Comparison of ENCODE assay signal across 16 mouse cellular contexts in genomic region chr2:30299525-30299924, GRCm38 (mm10). TPM values are rescaled to one million over a fixed set of nuclear protein-coding genes. Genes with fewer than 3 reads are reported as not detected.
DNase-seq lines count a peak whose midpoint lies in the region; ATAC-seq and TF ChIP-seq lines count a peak whose summit lies in the region.
"Had no signal": no experiment of that assay in that cellular context is flagged by ENCODE, and none has a peak within 500 bp of the region (broad histone marks: within the 10 kb centered on the region; RNA-seq: fewer than 3 reads in every experiment).

No protein-coding gene starts in this region.

- H3K4me2 ChIP-seq in hindbrain, postnatal 0 days (ENCODE audit: low read depth, low read length) = no peak overlapping the region
- H3K4me2 ChIP-seq in lung, embryonic 14.5 days = no peak overlapping the region
- H3K4me2 ChIP-seq: forebrain, embryonic 13.5 days; hindbrain, embryonic 12.5 days; liver, embryonic 11.5 days had no signal

- H3K9ac ChIP-seq in hindbrain, postnatal 0 days (replicated peaks; ENCODE audit: low read length) = no peak overlapping the region
- no peak overlapping the region for H3K9ac ChIP-seq in lung, embryonic 14.5 days
- H3K9ac ChIP-seq: forebrain, embryonic 13.5 days; hindbrain, embryonic 12.5 days had no signal

- H3K27ac ChIP-seq in hindbrain, postnatal 0 days = no peak overlapping the region
- no peak overlapping the region for H3K27ac ChIP-seq in hindbrain, embryonic 10.5 days
- no peak overlapping the region for H3K27ac ChIP-seq in lung, embryonic 14.5 days (ENCODE audit: low read depth)
- H3K27ac ChIP-seq: forebrain, embryonic 13.5 days; heart, embryonic 10.5 days; hindbrain, embryonic 12.5 days had no signal

- H3K36me3 ChIP-seq in hindbrain, postnatal 0 days (ENCODE audit: insufficient read depth, low read length) = peaks cover 52% of the 10 kb centered on the region
- peaks cover 95% of the 10 kb centered on the region for H3K36me3 ChIP-seq in hindbrain, embryonic 10.5 days
- H3K36me3 ChIP-seq in lung, embryonic 14.5 days (ENCODE audit: insufficient read depth) = peaks cover 68% of the 10 kb centered on the region

- H3K4me3 ChIP-seq in hindbrain, postnatal 0 days (ENCODE audit: low read length) = no peak overlapping the region
- no peak overlapping the region for H3K4me3 ChIP-seq in hindbrain, embryonic 10.5 days
- no peak overlapping the region for H3K4me3 ChIP-seq in lung, embryonic 14.5 days (ENCODE audit: low read depth, low read length)
- H3K4me3 ChIP-seq: forebrain, embryonic 13.5 days; heart, embryonic 10.5 days; hindbrain, embryonic 12.5 days had no signal

- peak; percentile 34 for DNase-seq in adrenal gland, adult 2 months
- DNase-seq in adrenal gland, adult 18-20 months (ENCODE audit: low spot score in 2 of 2) = no peak
- peak; percentile 7 for DNase-seq in hindbrain, postnatal 0 days (ENCODE audit: low spot score)
- DNase-seq in hindbrain, embryonic 10.5 days (ENCODE audit: low spot score) = no peak
- DNase-seq in lung, embryonic 14.5 days = peak; percentile 25
- DNase-seq in lung, postnatal 10 days = no peak
- peak; percentile 31 for DNase-seq in adipocyte (ENCODE audit: low spot score)
- DNase-seq in right cerebral cortex, adult 2 months (ENCODE audit: low spot score in 2 of 2) = no peak
- DNase-seq: adrenal gland, adult 8-10 months; layer of hippocampus, adult 9-11 months; right cerebral cortex, adult 18-20 months had no signal

- no peaks in the 10 kb centered on the region for H3K4me1 ChIP-seq in hindbrain, postnatal 0 days (ENCODE audit: insufficient read depth, low read length)
- H3K4me1 ChIP-seq in hindbrain, embryonic 10.5 days (replicated peaks) = no peaks in the 10 kb centered on the region
- H3K4me1 ChIP-seq in lung, embryonic 14.5 days (ENCODE audit: insufficient read depth) = no peaks in the 10 kb centered on the region
- H3K4me1 ChIP-seq: forebrain, embryonic 13.5 days; heart, embryonic 10.5 days; hindbrain, embryonic 12.5 days had no signal

- no peaks in the 10 kb centered on the region for H3K27me3 ChIP-seq in hindbrain, postnatal 0 days (ENCODE audit: insufficient read depth, low read length)
- H3K27me3 ChIP-seq in hindbrain, embryonic 10.5 days (ENCODE audit: insufficient read depth, poor library complexity, severe bottlenecking) = no peaks in the 10 kb centered on the region
- H3K27me3 ChIP-seq in lung, embryonic 14.5 days (ENCODE audit: insufficient read depth, low read length) = no peaks in the 10 kb centered on the region
- H3K27me3 ChIP-seq: forebrain, embryonic 13.5 days; hindbrain, embryonic 12.5 days had no signal

- H3K9me3 ChIP-seq in hindbrain, postnatal 0 days (ENCODE audit: low read length) = no peaks in the 10 kb centered on the region
- no peaks in the 10 kb centered on the region for H3K9me3 ChIP-seq in hindbrain, embryonic 10.5 days
- H3K9me3 ChIP-seq in lung, embryonic 14.5 days (ENCODE audit: low read depth, low read length) = no peaks in the 10 kb centered on the region
- H3K9me3 ChIP-seq: forebrain, embryonic 13.5 days; heart, embryonic 10.5 days; hindbrain, embryonic 12.5 days had no signal

- no peak for ATAC-seq in hindbrain, postnatal 0 days
- no peak for ATAC-seq in lung, embryonic 14.5 days (ENCODE audit: insufficient read depth)
- ATAC-seq: forebrain, embryonic 13.5 days had no signal

- 82% methylated on average over 3 of the region's 3 CpGs for WGBS in hindbrain, postnatal 0 days
- WGBS in hindbrain, embryonic 10.5 days = 87% methylated on average over 3 of the region's 3 CpGs
- 69% methylated on average over 3 of the region's 3 CpGs for WGBS in lung, embryonic 14.5 days

- peak; percentile 24; the same call in 1 of the 2 replicates for TF ChIP-seq CTCF in hindbrain, postnatal 0 days (IDR thresholded peaks at IDR 0.05; ENCODE audit: low read depth)
- TF ChIP-seq CTCF in lung, embryonic 14.5 days (IDR thresholded peaks at IDR 0.05; ENCODE audit: low read depth) = peak; percentile 26

RNA-seq across cellular contexts. Expression of gene Nup188, which starts 13.3 kb away (rescaled TPM):
- total RNA-seq in adrenal gland, adult 2 months (2021) = 10 to 100 TPM; 24.9 to 31.1 TPM
- 54.4 and 66.6 TPM in 2 replicates for polyA plus RNA-seq in adrenal gland, adult 2 months (2012; rRNA removed)
- total RNA-seq in adrenal gland, adult 18-20 months (2021) = 10 to 100 TPM; 29.6 to 30.3 TPM
- 32.6 and 51.0 TPM in 2 replicates for total RNA-seq in hindbrain, postnatal 0 days (2014; rRNA removed)
- 11.9 and 12.6 TPM in 2 replicates for polyA plus RNA-seq in hindbrain, postnatal 0 days (2015; fragmentation: Nextera tagmentation; extraction: Ambion mirVana)
- 62.2 and 62.6 TPM in 2 replicates for polyA plus RNA-seq in hindbrain, embryonic 10.5 days (2016; fragmentation: Nextera tagmentation; extraction: Ambion mirVana)
- 49.4 and 56.0 TPM in 2 replicates for polyA plus RNA-seq in lung, embryonic 14.5 days (2014; fragmentation: Nextera tagmentation; extraction: Ambion mirVana)

RNA-seq across cellular contexts. Expression of gene Dolk, which starts 13.4 kb away (rescaled TPM):
- 10 to 100 TPM; 39.5 to 61.5 TPM for total RNA-seq in adrenal gland, adult 2 months (2021)
- polyA plus RNA-seq in adrenal gland, adult 2 months (2012; rRNA removed) = 39.0 and 42.2 TPM in 2 replicates
- 10 to 100 TPM; 40.8 to 41.6 TPM for total RNA-seq in adrenal gland, adult 18-20 months (2021)
- 43.7 and 50.4 TPM in 2 replicates for total RNA-seq in hindbrain, postnatal 0 days (2014; rRNA removed)
- 42.1 and 43.5 TPM in 2 replicates for polyA plus RNA-seq in hindbrain, postnatal 0 days (2015; fragmentation: Nextera tagmentation; extraction: Ambion mirVana)
- 25.7 and 26.6 TPM in 2 replicates for polyA plus RNA-seq in hindbrain, embryonic 10.5 days (2016; fragmentation: Nextera tagmentation; extraction: Ambion mirVana)
- polyA plus RNA-seq in lung, embryonic 14.5 days (2014; fragmentation: Nextera tagmentation; extraction: Ambion mirVana) = 30.6 and 31.7 TPM in 2 replicates

RNA-seq across cellular contexts. Expression of gene Gm28038, which starts 18.7 kb away (rescaled TPM):
- total RNA-seq in adrenal gland, adult 2 months (2021) = not detected
- polyA plus RNA-seq in adrenal gland, adult 2 months (2012; rRNA removed) = not detected in 2 replicates
- not detected for total RNA-seq in adrenal gland, adult 18-20 months (2021)
- not detected in 2 replicates for total RNA-seq in hindbrain, postnatal 0 days (2014; rRNA removed)
- polyA plus RNA-seq in hindbrain, postnatal 0 days (2015; fragmentation: Nextera tagmentation; extraction: Ambion mirVana) = not detected in 2 replicates
- not detected in 2 replicates for polyA plus RNA-seq in hindbrain, embryonic 10.5 days (2016; fragmentation: Nextera tagmentation; extraction: Ambion mirVana)
- polyA plus RNA-seq in lung, embryonic 14.5 days (2014; fragmentation: Nextera tagmentation; extraction: Ambion mirVana) = not detected in 2 replicates
- total RNA-seq: adrenal gland, adult 8-10 months had no signal
- polyA plus RNA-seq: forebrain, embryonic 13.5 days; heart, embryonic 10.5 days; hindbrain, embryonic 12.5 days; liver, embryonic 11.5 days; spleen, adult 2 months had no signal

RNA-seq across cellular contexts. Expression of gene Phyhd1, which starts 33.5 kb away (rescaled TPM):
- total RNA-seq in adrenal gland, adult 2 months (2021) = 10 to 100 TPM; 17.5 to 18.0 TPM
- polyA plus RNA-seq in adrenal gland, adult 2 months (2012; rRNA removed) = 8.5 and 18.3 TPM in 2 replicates
- total RNA-seq in adrenal gland, adult 18-20 months (2021) = 10 to 100 TPM; 13.6 to 18.0 TPM
- total RNA-seq in hindbrain, postnatal 0 days (2014; rRNA removed) = 5.6 and 8.9 TPM in 2 replicates
- 6.2 and 7.4 TPM in 2 replicates for polyA plus RNA-seq in hindbrain, postnatal 0 days (2015; fragmentation: Nextera tagmentation; extraction: Ambion mirVana)
- 3.1 and 5.5 TPM in 2 replicates for polyA plus RNA-seq in hindbrain, embryonic 10.5 days (2016; fragmentation: Nextera tagmentation; extraction: Ambion mirVana)
- 7.1 and 7.3 TPM in 2 replicates for polyA plus RNA-seq in lung, embryonic 14.5 days (2014; fragmentation: Nextera tagmentation; extraction: Ambion mirVana)

RNA-seq across cellular contexts. Expression of gene Gm28035, which starts 59.2 kb away (rescaled TPM):
- total RNA-seq in adrenal gland, adult 2 months (2021) = 1 to 10 TPM in 1 of 2 experiments, under 1 TPM in 1; 0.97 to 1.9 TPM
- polyA plus RNA-seq in adrenal gland, adult 2 months (2012; rRNA removed) = 14.0 and 15.0 TPM in 2 replicates
- total RNA-seq in adrenal gland, adult 18-20 months (2021) = 1 to 10 TPM; 1.4 to 2.3 TPM
- total RNA-seq in hindbrain, postnatal 0 days (2014; rRNA removed) = 6.8 and 15.1 TPM in 2 replicates
- polyA plus RNA-seq in hindbrain, postnatal 0 days (2015; fragmentation: Nextera tagmentation; extraction: Ambion mirVana) = 0.25 and 0.31 TPM in 2 replicates
- polyA plus RNA-seq in hindbrain, embryonic 10.5 days (2016; fragmentation: Nextera tagmentation; extraction: Ambion mirVana) = 0.10 TPM in 1 of 2 replicates, not detected in the other
- polyA plus RNA-seq in lung, embryonic 14.5 days (2014; fragmentation: Nextera tagmentation; extraction: Ambion mirVana) = 0.20 and 0.23 TPM in 2 replicates

Comparison
In these comparisons a context has a peak if more than half of its experiments do, and no peak if none do; other contexts are left out.
1. DNase-seq: peak in adrenal gland, adult 2 months (single experiment), hindbrain, postnatal 0 days (single experiment), lung, embryonic 14.5 days (single experiment) and adipocyte (single experiment); none in adrenal gland, adult 18-20 months (0 of 2), hindbrain, embryonic 10.5 days (single experiment), lung, postnatal 10 days (single experiment) and right cerebral cortex, adult 2 months (0 of 2).